Mouse (Mus musculus): Measurements from ENCODE around the gene Rnf2.
"Not testable (repeated sequence)": the region's sequence is repeated elsewhere in the genome, so short reads cannot be mapped to it uniquely, and the experiment has no call there.

Gene Rnf2

DNA sequence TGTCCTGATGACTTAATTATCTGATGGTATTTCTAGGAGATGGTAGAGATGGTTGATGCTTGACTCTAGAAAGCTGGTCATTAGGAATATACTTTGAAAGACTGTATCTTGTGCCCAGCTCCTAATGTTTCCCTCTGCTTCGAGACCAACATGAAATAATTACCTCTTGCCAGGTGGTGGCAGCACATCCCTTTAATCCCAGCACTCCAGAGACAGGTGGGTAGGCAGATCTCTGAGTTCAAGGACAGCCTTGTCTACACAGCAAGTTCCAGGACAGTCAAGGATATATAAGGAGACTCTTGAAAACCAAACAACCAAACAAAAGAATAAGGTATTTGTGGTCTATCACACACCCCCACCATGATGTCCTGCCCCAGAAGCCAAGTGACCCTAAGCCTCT lies 17.2 kb downstream of the Rnf2 start:
- DNase-seq, result no peak

DNA sequence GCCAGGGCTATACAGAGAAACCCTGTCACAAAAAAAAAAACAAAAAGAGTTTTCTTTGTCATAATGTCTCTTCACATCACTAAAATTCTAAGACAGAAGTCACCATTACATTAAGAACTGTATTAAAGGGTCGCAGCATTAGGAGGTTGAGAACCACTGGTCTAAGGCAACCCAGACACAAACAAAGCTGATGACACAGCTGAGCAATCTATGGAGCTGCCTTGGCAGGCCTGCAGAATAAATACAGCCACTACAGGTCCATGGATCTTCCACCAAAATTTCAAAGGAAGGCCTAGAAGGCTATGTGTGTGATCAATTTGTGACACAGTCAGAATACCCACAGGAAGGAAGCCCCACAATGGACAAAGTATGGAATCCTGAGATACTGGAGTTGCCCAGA lies 18.3 kb downstream of the Rnf2 start:
- DNase-seq, result no peak

DNA sequence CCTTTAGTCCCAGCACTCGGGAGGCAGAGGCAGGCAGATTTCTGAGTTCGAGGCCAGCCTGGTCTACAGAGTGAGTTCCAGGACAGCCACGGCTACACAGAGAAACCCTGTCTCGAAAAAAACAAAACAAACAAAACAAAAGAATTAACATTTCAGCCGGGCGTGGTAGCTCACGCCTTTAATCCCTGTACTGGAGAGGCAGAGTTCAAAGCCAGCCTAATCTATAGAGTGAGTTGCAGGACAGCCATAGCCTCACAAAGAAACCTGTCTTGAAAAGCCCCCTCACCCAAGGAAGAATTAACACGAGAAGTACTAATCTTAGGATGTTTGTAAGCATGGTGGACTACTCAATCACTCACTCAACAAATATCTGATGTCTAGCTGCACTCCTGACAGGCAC lies 28.4 kb downstream of the Rnf2 start:
- DNase-seq, result not testable (repeated sequence)

DNA sequence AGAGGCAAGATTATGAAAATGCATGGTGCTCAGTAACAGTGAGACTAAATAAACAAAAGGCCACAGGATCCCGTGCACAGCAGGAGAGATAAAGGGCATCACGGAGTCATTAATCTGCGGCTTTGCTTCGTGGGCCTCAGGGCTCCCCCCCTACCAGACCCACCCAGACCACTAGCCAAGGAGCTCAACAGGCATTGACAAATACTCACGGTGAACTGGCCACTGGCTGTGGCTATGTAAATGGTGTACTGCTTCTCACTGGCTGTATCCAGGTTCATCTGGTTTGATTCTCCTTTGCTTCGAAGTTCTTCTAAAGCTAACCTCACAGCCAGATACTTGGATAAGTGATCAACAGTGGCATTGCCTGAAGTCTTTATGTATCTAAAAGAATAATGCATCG lies 29.3 kb downstream of the Rnf2 start:
- DNase-seq, result no peak

DNA sequence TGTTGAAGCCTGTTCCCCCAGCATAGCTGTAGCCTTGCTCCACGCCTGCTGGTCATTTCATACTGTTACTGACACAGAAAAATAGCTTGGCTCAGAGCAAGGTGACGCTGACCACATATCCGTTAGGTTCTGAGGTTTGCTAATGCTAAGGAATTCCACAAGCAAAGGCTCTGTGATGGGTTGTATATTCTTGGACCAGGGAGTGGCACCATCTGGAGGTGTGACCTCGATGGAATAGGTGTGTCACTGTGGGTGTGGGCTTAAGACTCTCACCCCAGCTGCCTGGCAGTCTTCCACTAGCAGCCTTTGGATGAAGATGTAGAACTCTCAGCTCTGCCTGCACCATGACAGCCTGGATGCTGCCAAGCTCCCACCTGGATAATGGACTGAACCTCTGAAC lies 34.2 kb downstream of the Rnf2 start:
- DNase-seq, result no peak

DNA sequence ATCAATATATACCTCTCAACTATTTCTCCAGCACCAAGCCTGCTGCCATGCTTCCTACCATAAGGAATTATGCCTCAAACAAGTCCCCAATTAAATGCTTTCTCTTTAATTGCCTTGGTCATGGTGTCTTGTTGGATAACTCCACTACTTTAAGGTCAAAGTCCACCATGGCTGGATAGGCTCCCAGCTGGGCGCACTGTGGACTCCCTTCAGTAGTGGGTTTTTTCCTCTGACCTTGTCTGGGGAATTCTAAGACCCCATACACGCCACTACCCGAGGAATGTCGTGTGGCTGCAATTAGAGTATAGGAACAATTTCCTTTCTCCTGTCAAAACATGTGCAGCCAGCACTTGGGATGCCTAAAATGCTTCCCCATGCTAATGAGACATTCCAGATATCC lies 35.8 kb downstream of the Rnf2 start:
- no peak for DNase-seq

DNA sequence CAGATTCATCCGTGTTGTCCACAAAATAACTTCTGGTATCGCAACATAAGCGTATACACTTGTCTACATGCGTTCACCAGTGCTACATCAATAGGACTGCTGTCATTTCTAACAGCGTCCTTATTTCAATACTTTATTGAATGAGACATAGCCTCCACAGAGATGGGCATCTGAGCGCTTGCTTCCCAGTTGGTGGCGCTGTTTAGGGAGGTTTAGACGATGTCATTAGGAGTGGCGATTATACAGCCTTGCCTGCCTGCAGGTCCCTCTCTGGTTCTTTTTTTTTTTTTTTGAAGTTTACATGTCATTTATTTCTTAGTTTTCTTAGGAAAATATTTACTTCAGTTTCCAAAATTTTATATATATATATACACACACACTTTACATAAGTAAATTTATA lies 39.5 kb downstream of the Rnf2 start:
- no peak for DNase-seq

DNA sequence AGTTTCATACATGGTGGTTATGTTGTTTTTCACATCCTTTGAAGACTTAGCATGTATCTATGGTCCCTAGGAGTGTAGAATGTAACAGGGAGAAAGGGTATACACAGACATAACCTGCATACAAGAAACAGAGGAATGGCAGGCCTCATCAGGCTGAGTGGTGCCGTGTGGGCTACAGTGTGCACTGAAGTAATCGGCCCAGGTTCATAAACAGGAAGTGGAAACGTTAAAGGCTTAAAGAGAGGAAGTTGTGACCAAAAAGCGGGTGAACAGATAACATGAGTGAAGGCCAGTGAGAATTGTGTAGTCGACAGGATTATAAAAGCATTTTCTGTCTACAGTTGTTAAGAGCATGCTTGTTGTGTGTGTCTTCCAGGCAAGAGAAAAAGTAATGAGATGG lies 43.7 kb downstream of the Rnf2 start:
- no peak for DNase-seq

DNA sequence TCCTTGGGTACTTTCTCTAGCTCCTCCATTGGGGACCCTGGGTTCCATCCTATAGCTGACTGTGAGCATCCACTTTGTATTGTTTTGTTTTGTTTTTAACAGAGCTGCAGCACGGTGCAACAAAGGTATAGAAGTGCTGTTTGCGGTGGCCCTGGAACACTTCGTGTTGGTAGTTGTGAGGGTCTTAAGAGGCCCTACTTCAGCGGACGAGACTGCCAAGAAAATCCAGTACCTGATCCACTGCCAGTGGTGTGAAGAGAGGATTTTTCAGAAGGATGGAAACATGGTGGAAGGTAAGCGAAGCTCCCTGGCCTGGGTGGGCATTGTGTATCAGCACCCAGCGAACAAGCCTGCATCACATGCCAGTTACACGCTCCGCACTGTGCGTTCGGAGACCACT lies 48.8 kb downstream of the Rnf2 start:
- DNase-seq, result no peak

DNA sequence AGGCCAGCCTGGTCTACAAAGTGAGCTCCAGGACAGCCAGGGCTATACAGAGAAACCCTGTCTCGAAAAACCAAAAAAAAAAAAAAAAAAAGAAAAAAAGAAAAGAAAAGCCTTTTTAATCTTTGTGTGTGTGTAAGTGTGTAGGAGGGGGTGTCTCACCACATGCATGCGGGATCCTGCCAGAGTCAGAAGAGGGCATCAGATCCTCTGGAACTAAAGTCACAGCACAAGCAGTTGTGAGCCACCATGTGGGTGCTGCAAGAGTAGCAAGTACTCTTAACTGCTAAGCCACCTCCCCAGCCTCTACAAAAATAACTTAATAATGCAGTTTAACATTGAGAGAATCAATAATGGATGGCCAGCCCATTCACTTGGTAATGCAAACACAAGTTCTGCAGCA lies 49.9 kb downstream of the Rnf2 start:
- DNase-seq, result no peak

DNA sequence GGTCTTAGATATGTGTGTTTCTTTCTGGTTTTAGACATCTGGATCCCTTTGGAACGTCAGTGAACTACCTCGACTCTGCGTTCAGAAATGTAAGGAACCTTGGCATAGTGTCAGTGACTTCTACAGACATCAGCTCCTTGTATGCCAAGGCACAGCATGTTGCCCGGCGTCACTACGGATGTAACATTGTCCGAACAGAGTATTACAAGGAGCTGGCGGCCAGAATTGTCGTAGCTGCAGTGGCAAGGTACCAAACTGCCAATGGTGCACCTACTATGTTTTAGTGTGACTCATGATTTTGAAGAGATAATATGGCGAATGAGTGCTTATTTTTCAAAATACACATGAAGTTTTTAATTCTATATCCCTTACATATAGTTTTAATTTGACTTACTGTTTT lies 50.9 kb downstream of the Rnf2 start:
- DNase-seq, result no peak

DNA sequence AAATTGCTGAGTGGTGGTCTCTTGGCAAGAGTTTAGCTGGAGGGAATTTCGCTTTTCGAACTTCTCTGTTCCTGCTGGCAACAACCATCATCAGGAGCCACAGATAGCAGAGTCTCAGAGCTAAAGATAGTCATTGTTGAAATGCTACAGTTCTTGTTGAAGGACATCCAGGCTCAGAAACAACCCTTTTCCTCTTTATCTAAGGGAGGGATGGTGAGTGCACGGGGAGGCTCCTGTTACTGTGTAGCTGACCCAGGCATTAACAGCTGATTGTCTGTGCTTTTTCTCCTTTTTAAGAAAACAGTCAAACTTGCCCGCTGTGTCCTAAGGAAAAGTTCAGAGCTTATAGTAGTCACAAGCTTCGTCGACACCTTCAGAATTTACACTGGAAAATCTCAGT lies 65.3 kb downstream of the Rnf2 start:
- DNase-seq, result no peak

DNA sequence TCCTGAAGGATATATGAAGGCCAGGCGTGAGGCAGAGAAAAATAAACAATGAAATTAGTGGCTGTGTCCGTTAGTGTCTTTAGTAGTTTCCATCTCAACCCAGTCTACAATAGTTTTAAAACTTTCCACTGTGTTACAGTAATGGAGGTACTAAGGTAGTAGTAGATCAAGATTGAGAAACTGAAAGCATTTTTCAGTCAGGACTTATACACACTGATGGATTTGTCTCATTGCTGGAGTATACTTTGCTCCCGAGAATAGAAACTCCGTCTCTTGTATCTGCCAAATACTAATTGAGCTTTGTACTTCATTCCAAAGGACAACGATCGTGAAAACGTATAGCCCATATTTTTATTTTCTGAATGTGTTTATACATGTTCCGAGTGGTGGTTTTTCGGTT lies 71.4 kb downstream of the Rnf2 start:
- DNase-seq, result no peak

DNA sequence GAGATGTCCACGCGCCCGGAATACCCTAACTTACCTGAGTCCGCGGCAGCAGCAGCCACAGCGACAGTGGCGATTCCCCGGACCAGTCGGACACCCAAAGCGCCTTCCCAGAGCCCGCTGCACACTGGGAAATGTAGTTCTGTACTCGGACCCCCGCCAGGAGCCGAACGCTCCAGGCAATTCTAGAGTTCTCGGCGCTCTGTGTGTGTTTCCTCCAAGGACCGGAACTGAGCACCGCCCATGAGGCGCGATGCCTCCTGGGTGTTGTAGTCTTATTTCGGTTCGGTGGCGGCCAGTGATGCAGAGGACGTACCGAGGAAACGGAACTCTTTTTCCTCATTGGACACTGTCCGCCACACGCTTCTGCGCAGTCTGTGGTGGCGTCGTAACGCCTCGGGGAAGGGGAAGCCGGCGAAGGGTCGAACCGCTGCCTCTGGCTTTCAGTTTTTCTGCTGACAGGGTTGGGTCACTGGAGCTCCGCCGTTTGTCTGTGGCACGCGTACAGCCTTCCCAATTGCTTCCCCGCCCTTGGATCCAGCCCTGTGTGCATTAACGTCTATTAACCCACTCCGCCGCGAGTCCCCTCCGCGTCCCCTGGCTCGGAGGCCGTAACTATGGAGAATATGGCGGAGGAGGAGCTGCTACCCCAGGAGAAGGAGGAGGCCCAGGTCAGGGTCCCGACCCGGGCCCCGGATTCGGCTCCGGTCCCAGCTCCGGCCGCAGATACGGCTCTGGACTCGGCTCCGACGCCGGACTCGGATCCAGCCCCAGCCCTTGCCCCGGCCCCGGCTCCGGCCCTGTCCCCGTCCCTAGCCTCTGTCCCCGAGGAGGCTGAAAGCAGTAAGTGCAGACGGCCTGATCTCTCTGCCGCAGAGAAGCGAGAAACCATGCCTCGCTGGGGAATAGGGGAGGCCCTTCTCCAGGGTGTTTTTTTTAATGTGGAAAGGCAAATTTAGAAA lies 72.2 kb downstream of the Rnf2 start, which contains the start of the genes Swt1 and Trmt1l:
TSS of gene Swt1 (minus strand) at position 193 of the 959 bp plus-strand sequence.
TSS of gene Trmt1l (plus strand) at position 280 of the 959 bp plus-strand sequence.
- peak; percentile 99 for DNase-seq

DNA sequence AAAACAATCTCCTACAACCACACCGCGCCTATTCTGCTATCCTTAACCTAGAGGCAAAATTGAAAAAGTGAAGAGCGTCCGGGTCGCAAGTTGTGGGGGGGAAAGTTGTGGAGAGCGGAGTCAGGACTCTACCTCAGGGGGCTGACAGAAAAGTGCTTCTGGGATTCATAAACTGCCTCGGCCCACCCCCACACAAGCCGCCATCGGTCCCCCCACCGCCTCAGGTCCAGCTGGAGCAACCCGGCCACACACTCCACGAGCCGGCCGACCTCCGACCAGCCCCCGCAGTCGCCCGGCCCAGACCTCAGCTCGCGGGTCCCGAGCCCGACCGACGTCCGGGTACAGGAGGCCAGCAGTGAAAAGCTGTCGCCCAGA lies 72.9 kb downstream of the Rnf2 start:
- no peak for DNase-seq

DNA sequence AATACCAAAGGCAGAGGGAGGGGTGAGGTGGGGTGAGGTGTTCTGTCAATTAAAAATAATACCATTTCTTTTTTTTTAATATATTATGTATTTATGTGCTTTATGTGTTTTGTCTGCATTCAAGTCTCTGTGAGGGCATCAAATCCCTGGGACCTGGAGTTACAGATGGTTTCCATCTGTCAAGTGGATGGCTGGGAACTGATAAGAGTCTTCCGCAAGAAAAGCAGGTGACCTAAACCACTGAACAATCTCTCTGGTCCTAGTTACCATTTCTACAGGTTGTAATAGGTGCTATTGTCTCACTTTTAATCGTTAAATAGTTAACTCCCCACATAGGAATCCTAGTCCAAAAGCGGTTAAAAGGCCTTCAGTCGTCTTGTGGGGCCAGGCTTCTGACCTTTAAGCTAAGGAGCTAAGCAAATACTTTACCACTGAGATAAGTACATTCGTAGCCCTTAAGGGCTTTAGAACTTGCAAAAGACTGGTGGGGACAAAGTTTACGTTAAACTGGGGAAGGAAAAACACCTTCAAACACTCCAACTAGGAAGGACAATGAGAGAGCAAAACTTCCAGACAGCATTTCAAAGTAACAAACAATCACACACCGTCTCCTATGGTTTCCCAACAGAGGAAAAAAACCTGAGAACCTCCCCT lies 73.7 kb downstream of the Rnf2 start:
- DNase-seq, result peak; percentile 10 to 57

DNA sequence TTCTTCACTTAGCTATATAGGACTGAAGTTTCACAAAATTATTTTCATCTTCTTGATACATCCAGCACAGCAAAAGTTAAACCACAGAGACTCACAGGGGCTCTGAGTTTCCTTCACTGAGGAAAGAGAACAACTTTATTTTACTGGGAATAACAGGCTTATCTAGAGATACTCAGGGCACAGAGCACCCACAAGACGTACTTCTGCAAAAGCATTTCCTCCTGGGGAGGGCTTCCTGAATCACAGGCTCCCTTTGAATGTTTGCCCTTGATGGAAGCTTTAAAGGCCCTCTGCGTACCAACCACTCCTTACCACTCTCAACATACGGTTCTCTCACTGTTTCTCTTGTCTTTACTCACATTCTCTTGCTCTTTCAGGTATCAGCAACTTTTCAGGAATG lies 78.6 kb downstream of the Rnf2 start:
- DNase-seq, result peak in 1 of 2 experiments; percentile 16

DNA sequence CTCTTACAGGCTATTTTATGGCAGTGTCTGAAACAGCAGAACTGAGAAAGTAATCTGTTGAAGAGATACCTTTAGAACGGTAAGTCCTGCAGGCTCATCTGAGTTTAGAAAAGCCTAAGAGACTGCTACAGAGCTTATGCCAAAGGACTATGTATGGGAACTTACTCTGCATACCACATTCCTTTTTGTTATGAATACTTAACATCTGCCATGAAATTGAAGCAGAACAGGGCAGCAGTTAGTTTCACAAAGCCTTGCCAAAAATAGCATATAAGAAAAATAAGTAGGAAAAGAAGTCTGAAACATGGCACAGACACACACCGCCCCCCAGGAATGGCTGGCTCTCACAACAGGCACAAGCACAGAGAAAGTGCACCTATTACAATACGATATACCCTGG lies 90.9 kb downstream of the Rnf2 start:
- no peak for DNase-seq

All from lung, adult 18-20 months (tissue).